In the genomic region with DNA sequence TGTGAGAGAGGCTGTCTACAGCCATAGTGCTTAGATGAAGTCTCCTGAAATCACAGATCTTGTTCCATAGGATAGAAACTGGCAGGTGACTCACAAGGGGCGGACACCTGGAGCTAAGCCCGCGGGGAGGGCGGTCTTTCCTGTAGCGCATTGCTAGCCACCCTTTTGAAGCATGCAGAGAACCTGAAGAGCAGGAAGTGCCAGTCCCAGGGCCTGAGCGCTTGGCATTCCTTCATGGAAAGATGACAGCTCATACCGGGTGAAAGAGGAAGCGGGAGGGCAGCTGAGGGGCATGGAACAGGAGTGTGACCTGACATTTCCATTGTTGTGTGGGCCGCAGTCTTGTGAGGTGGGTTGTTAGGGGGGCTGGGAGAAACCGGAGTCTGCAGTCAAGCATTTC, we compare ENCODE assay signal across 9 mouse cellular contexts. TPM values are rescaled to one million over a fixed set of nuclear protein-coding genes. Genes with fewer than 3 reads are reported as not detected.
DNase-seq lines count a peak whose midpoint lies in the region; ATAC-seq and TF ChIP-seq lines count a peak whose summit lies in the region.
"Had no signal": no experiment of that assay in that cellular context is flagged by ENCODE, and none has a peak within 500 bp of the region (broad histone marks: within the 10 kb centered on the region; RNA-seq: fewer than 3 reads in every experiment).

No protein-coding gene starts in this region.

- H3K36me3 ChIP-seq in kidney, postnatal 0 days (ENCODE audit: insufficient read depth, low read length), result no peaks in the 10 kb centered on the region
- no peaks in the 10 kb centered on the region for H3K36me3 ChIP-seq in midbrain, embryonic 11.5 days (ENCODE audit: control insufficient read depth, insufficient read depth, low read length)

- no peak overlapping the region for H3K4me3 ChIP-seq in kidney, postnatal 0 days (replicated peaks; ENCODE audit: low read depth, low read length)
- no peak overlapping the region for H3K4me3 ChIP-seq in cerebellum, adult 2 months (replicated peaks; ENCODE audit: insufficient read depth, low read depth, low read length)
- no peak overlapping the region for H3K4me3 ChIP-seq in midbrain, embryonic 11.5 days (ENCODE audit: low read depth, low read length)

- H3K27ac ChIP-seq in kidney, postnatal 0 days, result peak overlapping the region; percentile 21; the same call in 1 of the 2 replicates
- no peak overlapping the region for H3K27ac ChIP-seq in cerebellum, adult 2 months (ENCODE audit: insufficient read depth, low read length)
- no peak overlapping the region for H3K27ac ChIP-seq in midbrain, embryonic 11.5 days (ENCODE audit: low read depth, low read length)

- peak; percentile 35 for DNase-seq in adrenal gland, postnatal 10 days
- peak; percentile 39 to 67 for DNase-seq in heart, adult 9 months (ENCODE audit: low spot score in 2 of 2)
- peak; percentile 59 for DNase-seq in kidney, postnatal 0 days (ENCODE audit: low spot score)
- peak; percentile 35 for DNase-seq in ovary, postnatal 14 days (ENCODE audit: low spot score)
- no peak for DNase-seq in cerebellum, adult 2 months
- no peak for DNase-seq in frontal cortex, postnatal 25 days (ENCODE audit: low spot score in 2 of 2)
- DNase-seq in midbrain, embryonic 11.5 days (ENCODE audit: low spot score, missing footprints), result no peak
- no peak for DNase-seq in thymus, postnatal 36 days
- DNase-seq: liver had no signal

- H3K9ac ChIP-seq in kidney, postnatal 0 days (ENCODE audit: low read depth, low read length), result no peak overlapping the region
- no peak overlapping the region for H3K9ac ChIP-seq in midbrain, embryonic 11.5 days (ENCODE audit: low read length)

- ATAC-seq in kidney, postnatal 0 days (replicated peaks; ENCODE audit: low FRiP score, low read depth), result peak; percentile 82
- ATAC-seq in midbrain, embryonic 11.5 days (ENCODE audit: low FRiP score), result no peak

- H3K9me3 ChIP-seq in kidney, postnatal 0 days (replicated peaks; ENCODE audit: low read length), result no peaks in the 10 kb centered on the region
- H3K9me3 ChIP-seq in midbrain, embryonic 11.5 days (ENCODE audit: control insufficient read depth, low read length), result no peaks in the 10 kb centered on the region

- H3K27me3 ChIP-seq in kidney, postnatal 0 days (ENCODE audit: insufficient read depth, low read length), result no peaks in the 10 kb centered on the region
- no peaks in the 10 kb centered on the region for H3K27me3 ChIP-seq in cerebellum, adult 2 months (ENCODE audit: control insufficient read depth, insufficient read depth, low read length)
- no peaks in the 10 kb centered on the region for H3K27me3 ChIP-seq in midbrain, embryonic 11.5 days (ENCODE audit: control insufficient read depth, insufficient read depth, low read length)

- no peak for TF ChIP-seq CTCF in kidney, postnatal 0 days (IDR thresholded peaks at IDR 0.05; ENCODE audit: low read depth)
- no peak for TF ChIP-seq CTCF in cerebellum, adult 2 months (IDR thresholded peaks at IDR 0.05; ENCODE audit: borderline replicate concordance, insufficient read depth, low read depth, low read length)

- no peak overlapping the region for H3K4me2 ChIP-seq in kidney, postnatal 0 days (ENCODE audit: low read length)
- H3K4me2 ChIP-seq in midbrain, embryonic 11.5 days, result no peak overlapping the region

- 40% methylated on average over 10 of the region's 10 CpGs for WGBS in kidney, postnatal 0 days
- WGBS in cerebellum, adult 2 months, result 51% methylated on average over 10 of the region's 10 CpGs
- 53% methylated on average over 10 of the region's 10 CpGs for WGBS in midbrain, embryonic 11.5 days

- H3K4me1 ChIP-seq in kidney, postnatal 0 days (replicated peaks; ENCODE audit: insufficient read depth, low read length), result no peaks in the 10 kb centered on the region
- no peaks in the 10 kb centered on the region for H3K4me1 ChIP-seq in cerebellum, adult 2 months (ENCODE audit: control insufficient read depth, insufficient read depth, low read length)
- no peaks in the 10 kb centered on the region for H3K4me1 ChIP-seq in midbrain, embryonic 11.5 days (ENCODE audit: control insufficient read depth, insufficient read depth, low read length)

- TF ChIP-seq POLR2A in cerebellum, adult 2 months (IDR thresholded peaks at IDR 0.05; ENCODE audit: borderline replicate concordance, insufficient read depth, low read length), result no peak

RNA-seq across cellular contexts. Expression of gene Prkch, which starts 33.1 kb away (rescaled TPM):
- 10 to 100 TPM; 21.7 to 25.6 TPM for total RNA-seq in adrenal gland, postnatal 10 days (2021)
- 10.4 and 11.2 TPM in 2 replicates for polyA plus RNA-seq in kidney, postnatal 0 days (2015; fragmentation: Nextera tagmentation; extraction: Ambion mirVana)
- 3.2 and 3.4 TPM in 2 replicates for polyA plus RNA-seq in cerebellum, adult 2 months (2012; rRNA removed)
- polyA plus RNA-seq in midbrain, embryonic 11.5 days (2014; fragmentation: Nextera tagmentation; extraction: Ambion mirVana), result 6.1 and 6.6 TPM in 2 replicates

Comparison
In these comparisons a context has a peak if more than half of its experiments do, and no peak if none do; other contexts are left out.
1. DNase-seq: peak in adrenal gland, postnatal 10 days (single experiment), heart, adult 9 months (2 of 2), kidney, postnatal 0 days (single experiment) and ovary, postnatal 14 days (single experiment); none in cerebellum, adult 2 months (0 of 2), frontal cortex, postnatal 25 days (0 of 2), midbrain, embryonic 11.5 days (single experiment) and thymus, postnatal 36 days (0 of 2).